Mouse (Mus musculus) forebrain, embryonic 10.5 days (tissue): ENCODE results near the gene Pitpnc1. TPM values are rescaled to one million over a fixed set of nuclear protein-coding genes. Genes with fewer than 3 reads are reported as not detected.

Experiments
- DNase-seq: peaks from one replicate; pipeline ENCODE4 v3.0.0-alpha.2; 2017; ENCODE audit warnings: low spot score; ENCODE audit errors: extremely low spot score
- H3K27ac ChIP-seq: fragments of 300-500 bp; sonication (generic); 2 replicates; pipeline ENCODE4 v1.5.1; 2016; ENCODE audit warnings: mild to moderate bottlenecking
- H3K27me3 ChIP-seq: fragments of 300-500 bp; sonication (generic); 2 replicates; pipeline ENCODE4 v1.6.1; 2016; ENCODE audit warnings: mild to moderate bottlenecking; ENCODE audit not compliant: poor library complexity, severe bottlenecking
- H3K36me3 ChIP-seq: fragments of 300-500 bp; sonication (generic); replicated peaks from 2 replicates; pipeline ENCODE4 v1.6.1; 2016; ENCODE audit warnings: mild to moderate bottlenecking, moderate library complexity
- H3K4me1 ChIP-seq: fragments of 300-500 bp; sonication (generic); 2 replicates; pipeline ENCODE4 v1.6.1; 2016
- H3K4me3 ChIP-seq: fragments of 300-500 bp; sonication (generic); 2 replicates; pipeline ENCODE4 v1.5.1; 2016; ENCODE audit warnings: mild to moderate bottlenecking, moderate library complexity
- H3K9me3 ChIP-seq: fragments of 300-500 bp; sonication (generic); 2 replicates; pipeline ENCODE4 v1.6.1; 2016; ENCODE audit warnings: mild to moderate bottlenecking, moderate library complexity
- whole genome bisulfite sequencing: fragments of 180-500 bp; shearing (Covaris S2); methylation state at CpG from one replicate; pipeline ENCODE4 v1.1.7; 2016; 5-methylcytosine and 5-hydroxymethylcytosine counted together
- polyA plus RNA-seq: library from polyadenylated mRNA; unstranded; fragments of >200 nt; fragmentation: Nextera tagmentation; extraction: Ambion mirVana; gene quantifications from 2 replicates; pipeline ENCODE4 v1.2.1, GENCODE M21; 2016

Pitpnc1 gene
- polyA plus RNA-seq, 1 experiment from 2014 or later = 26.8 TPM

DNA sequence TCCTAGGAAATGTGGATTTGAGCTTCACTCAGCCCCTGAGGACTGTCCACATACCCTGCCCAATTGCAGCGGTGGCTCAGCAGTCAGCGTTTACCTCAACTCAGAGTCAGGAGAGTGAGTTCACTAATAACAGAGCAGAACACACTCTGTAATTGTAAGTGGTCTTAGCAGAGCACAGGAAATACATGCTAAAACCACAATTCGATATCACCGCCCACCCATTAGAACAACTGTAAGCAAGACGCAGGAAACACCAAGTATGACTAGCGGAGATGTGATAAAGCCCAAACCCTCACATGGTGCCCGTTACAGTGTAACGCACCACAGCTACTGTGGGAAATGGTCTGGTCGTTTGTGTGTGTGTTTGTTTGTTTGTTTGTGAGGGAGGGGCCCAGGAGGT, 62.8 kb downstream of the Pitpnc1 start:
- Histone ChIP-seq H3K27me3 (no peaks in the 10 kb centered on the region), H3K4me1 (peaks cover 31% of the 10 kb centered on the region), H3K27ac (0 out of 2 replicates have a peak overlapping the region, but pooled peaks have one; percentile 20), H3K36me3 (no peaks in the 10 kb centered on the region), H3K9me3 (no peaks in the 10 kb centered on the region), H3K4me3 (no peak overlapping the region)
- WGBS = 93% methylated on average over 9 of the region's 9 CpGs
- no peak for DNase-seq

DNA sequence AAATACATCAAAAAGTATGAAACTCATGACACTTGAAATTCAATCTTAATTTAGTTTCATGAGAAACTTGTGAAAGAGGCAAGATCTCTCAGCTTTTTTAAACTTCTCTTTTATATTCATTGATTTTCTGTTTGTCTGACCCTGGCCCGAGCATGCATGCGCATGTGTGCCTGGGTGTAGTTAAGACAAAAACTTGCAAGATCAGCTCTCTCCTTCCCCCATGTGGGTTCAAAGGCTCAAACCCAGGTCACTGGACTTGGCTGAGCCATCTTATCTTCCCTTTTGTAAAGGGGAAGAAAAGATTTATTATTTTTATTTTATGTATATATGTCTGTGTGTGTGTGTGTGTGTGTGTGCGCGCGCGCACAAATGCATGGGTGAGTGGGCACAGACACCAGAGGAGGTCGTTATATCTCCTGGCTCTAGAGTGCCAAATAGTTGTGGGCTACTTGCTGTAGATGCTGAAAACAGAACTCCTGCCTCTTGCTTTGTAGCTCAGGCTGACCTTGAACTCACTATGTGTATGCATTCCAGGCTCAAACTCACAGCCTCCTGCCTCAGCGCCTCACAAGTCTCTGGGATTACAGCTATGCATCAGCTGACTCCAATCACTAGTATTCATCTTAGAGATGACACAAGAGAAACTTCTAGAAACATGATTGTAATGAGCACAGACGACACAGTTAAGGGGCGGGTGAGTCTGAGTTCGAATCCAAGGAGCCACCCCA, 64.7 kb downstream of the Pitpnc1 start:
- Histone ChIP-seq H3K4me3 (no peak overlapping the region), H3K9me3 (0 out of 2 replicates have a peak, but pooled peaks cover 3% of the 10 kb centered on the region), H3K27ac (no peak overlapping the region), H3K27me3 (no peaks in the 10 kb centered on the region), H3K36me3 (no peaks in the 10 kb centered on the region), H3K4me1 (peaks cover 12% of the 10 kb centered on the region)
- no peak for DNase-seq
- WGBS = 97% methylated on average over 11 of the region's 11 CpGs

DNA sequence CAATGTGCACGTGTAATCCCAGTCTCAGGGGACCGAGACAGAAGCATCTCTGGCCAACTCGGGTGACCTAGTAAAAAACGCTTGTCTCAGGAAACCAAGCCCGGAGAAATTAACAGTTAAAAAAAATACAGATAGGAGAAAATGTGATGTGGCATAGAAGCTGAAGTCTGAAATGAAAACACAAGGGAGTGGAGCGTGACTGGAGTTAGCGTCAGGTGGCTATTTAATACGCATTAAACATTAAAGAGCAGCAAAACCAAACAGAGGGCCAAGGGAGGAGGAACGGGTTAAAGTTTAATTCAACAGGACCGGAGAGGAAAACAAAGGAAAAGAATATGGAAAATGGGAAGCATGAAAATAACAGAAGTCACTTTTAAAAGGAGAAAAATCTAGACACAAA, 67.2 kb downstream of the Pitpnc1 start:
- Histone ChIP-seq H3K9me3 (0 out of 2 replicates have a peak, but pooled peaks cover 3% of the 10 kb centered on the region), H3K27ac (no peak overlapping the region), H3K4me3 (no peak overlapping the region), H3K4me1 (peaks cover 4% of the 10 kb centered on the region), H3K36me3 (no peaks in the 10 kb centered on the region), H3K27me3 (no peaks in the 10 kb centered on the region)
- DNase-seq = no peak
- 91% methylated on average over 10 of the region's 10 CpGs for WGBS

DNA sequence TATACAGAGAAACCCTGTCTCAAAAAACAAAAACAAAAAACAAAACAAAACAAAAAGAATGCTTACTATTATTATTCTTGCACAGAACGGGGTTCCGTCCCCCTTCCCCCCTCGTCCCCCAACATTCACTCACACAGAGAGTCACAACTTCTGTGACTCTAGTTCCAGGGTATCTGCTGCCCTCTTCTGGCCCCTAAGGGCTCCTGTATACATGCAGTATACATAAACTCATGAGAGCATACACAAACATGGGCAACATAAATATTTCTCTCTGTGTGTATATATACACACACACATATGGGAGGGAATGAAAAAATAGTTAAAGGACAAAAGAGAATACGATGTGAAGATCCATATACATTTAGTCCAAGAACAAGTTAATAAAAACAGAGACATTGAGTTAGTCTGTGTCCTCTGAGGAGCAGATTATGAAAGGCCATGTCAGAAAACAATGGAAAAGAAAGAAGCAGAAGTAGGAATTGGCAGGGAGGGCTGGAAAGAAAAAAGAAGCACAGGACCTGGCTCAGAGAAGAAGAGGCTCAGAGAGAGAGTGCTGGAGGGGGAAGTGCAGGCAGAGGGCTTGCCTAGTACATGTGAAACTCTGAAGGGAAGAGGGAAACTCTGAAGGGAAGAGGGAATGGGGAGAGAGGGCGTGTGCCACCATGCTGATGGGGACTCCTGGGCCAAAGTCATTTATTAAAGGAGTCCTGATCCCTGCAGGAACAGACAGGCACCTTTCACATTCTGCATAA, 68.5 kb downstream of the Pitpnc1 start:
- Histone ChIP-seq H3K27me3 (no peaks in the 10 kb centered on the region), H3K27ac (no peak overlapping the region), H3K4me3 (no peak overlapping the region), H3K9me3 (0 out of 2 replicates have a peak, but pooled peaks cover 3% of the 10 kb centered on the region), H3K36me3 (no peaks in the 10 kb centered on the region), H3K4me1 (peaks cover 16% of the 10 kb centered on the region)
- 94% methylated on average over 5 of the region's 5 CpGs for WGBS
- DNase-seq = no peak

DNA sequence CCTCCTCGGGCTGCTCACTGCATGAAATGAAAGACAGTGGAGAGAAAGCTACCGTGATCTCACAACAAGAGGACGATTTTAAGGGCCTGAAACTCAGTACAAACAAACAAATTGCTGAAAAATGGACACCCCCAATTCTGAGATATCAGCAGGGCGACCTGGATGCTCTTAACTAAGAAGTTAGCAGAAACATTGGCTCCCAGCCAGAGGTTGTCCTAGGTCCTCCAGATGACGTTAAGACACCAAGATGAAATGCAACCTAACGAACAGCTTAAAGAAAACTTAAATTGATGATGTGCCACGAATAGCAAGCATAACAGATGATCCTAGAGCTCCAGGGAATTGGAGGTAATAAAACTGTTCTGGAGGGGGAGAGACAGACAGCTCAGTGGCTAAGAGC, 69.7 kb downstream of the Pitpnc1 start:
- Histone ChIP-seq H3K27me3 (no peaks in the 10 kb centered on the region), H3K4me3 (no peak overlapping the region), H3K27ac (no peak overlapping the region), H3K4me1 (peaks cover 27% of the 10 kb centered on the region), H3K9me3 (0 out of 2 replicates have a peak, but pooled peaks cover 3% of the 10 kb centered on the region), H3K36me3 (no peaks in the 10 kb centered on the region)
- DNase-seq = no peak
- 92% methylated on average over 7 of the region's 7 CpGs for WGBS

DNA sequence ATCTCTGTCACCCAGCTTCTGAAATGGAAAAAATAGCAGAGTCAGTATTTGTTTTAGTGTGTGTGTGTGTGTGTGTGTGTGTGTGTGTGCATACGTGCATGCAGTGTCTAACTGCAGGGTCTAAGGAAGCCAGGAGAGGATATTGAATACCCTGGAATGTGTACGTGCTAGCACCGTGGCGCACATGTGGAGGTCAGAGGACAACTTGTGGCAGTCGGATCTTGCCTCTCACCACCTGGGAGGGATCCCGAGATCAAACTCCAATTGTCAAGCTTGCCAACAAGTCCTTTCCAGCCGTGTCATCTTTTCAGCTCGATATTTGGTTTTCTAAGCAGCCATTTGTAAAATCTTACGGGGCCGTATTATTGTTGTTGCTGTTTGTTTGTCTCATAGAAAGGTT, 70.5 kb downstream of the Pitpnc1 start:
- no peak overlapping the region for H3K4me3 ChIP-seq

DNA sequence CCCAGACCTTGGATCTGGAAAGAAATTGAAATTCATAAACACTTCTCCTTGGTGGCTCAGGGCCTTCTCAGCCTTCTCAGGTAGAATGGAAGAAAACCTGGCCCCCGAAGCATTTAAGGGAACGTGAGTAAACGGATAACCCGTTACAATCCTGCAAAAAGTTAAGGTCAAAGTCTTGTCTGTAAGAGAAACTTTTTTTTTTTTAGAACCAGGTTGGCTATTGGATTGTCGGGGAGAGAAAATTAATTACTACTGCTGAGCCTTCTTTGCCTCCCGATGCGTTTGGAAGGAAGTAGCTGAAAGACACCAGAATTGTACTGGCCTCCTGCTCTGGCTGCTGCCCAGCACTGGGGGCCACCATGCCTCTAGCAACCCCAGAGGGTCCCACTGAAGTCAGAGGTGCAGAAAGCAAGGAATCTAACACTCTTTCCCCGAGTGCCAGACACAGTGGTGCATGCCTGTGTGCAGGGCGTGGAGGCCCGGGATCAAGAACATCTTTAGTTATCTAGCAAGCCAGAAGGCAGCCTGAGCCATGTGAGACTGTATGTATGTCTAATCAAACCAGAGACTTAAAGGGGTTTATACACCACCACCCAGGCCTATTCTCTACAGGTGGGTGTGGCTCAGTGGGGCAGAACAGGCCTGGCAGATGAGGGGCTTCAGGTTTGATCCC, 73.0 kb downstream of the Pitpnc1 start:
- peaks cover 3% of the 10 kb centered on the region; the same call in 1 of the 2 replicates for H3K9me3 ChIP-seq
- H3K27ac ChIP-seq = peak overlapping the region; percentile 21; the same call in 1 of the 2 replicates
- peaks cover 3% of the 10 kb centered on the region; the same call in 1 of the 2 replicates for H3K36me3 ChIP-seq
- no peak for DNase-seq
- peaks cover 44% of the 10 kb centered on the region for H3K4me1 ChIP-seq
- 85% methylated on average over 10 of the region's 10 CpGs for WGBS
- H3K4me3 ChIP-seq = no peak overlapping the region
- H3K27me3 ChIP-seq = no peaks in the 10 kb centered on the region

More for the DNA sequence above, 70.5 kb downstream of the Pitpnc1 start:
- WGBS = 80% methylated on average over 10 of the region's 10 CpGs
- Histone ChIP-seq H3K36me3 (no peaks in the 10 kb centered on the region), H3K4me1 (peaks cover 34% of the 10 kb centered on the region), H3K9me3 (0 out of 2 replicates have a peak, but pooled peaks cover 3% of the 10 kb centered on the region), H3K27ac (no peak overlapping the region), H3K27me3 (no peaks in the 10 kb centered on the region)
- DNase-seq = no peak

DNA sequence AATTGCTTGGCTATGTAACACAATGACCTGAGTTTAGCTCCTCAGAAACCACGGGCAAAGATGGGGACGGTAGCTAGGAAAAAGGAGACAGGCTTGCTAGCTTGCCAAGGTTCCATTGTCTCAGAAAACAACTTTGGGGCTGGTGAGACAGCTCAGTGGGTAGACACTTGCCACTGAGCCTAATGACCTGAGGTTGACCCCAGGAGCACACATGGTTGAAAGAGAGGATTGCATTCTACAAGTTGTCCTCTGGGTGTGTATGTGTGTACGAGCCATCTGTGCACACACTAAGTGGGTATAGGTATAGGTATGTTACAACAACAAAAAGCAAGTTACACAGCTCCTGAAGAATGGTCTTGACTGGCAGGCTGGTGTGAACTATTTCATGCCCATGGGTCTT, 76.3 kb downstream of the Pitpnc1 start:
- H3K4me3 ChIP-seq = no peak overlapping the region
- no peak overlapping the region for H3K27ac ChIP-seq
- no peaks in the 10 kb centered on the region; the same call in 1 of the 2 replicates for H3K9me3 ChIP-seq
- H3K27me3 ChIP-seq = no peaks in the 10 kb centered on the region
- 93% methylated on average over 3 of the region's 3 CpGs for WGBS
- peaks cover 10% of the 10 kb centered on the region for H3K36me3 ChIP-seq
- no peak for DNase-seq
- H3K4me1 ChIP-seq = peaks cover 65% of the 10 kb centered on the region

DNA sequence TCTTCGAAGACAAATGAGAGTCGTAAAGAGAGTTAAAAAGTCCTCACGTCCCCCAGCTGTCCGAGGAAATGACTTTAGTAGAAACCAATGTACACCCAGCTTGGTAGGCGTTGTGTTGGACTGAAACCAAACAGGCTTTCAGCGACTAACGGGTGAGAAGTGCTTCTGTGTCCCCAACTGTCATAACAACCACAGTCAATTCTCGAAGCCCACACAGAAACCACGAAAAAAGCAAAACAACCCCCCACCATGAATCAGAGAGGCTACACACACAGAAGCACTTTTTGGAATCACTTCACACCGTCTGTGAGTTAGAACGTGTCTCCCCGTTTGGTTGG, 76.7 kb downstream of the Pitpnc1 start:
- H3K4me1 ChIP-seq = peaks cover 70% of the 10 kb centered on the region
- no peaks in the 10 kb centered on the region; the same call in 1 of the 2 replicates for H3K9me3 ChIP-seq
- H3K27me3 ChIP-seq = no peaks in the 10 kb centered on the region
- H3K36me3 ChIP-seq = peaks cover 10% of the 10 kb centered on the region
- WGBS = 94% methylated on average over 12 of the region's 12 CpGs
- H3K27ac ChIP-seq = no peak overlapping the region
- no peak overlapping the region for H3K4me3 ChIP-seq
- no peak for DNase-seq

DNA sequence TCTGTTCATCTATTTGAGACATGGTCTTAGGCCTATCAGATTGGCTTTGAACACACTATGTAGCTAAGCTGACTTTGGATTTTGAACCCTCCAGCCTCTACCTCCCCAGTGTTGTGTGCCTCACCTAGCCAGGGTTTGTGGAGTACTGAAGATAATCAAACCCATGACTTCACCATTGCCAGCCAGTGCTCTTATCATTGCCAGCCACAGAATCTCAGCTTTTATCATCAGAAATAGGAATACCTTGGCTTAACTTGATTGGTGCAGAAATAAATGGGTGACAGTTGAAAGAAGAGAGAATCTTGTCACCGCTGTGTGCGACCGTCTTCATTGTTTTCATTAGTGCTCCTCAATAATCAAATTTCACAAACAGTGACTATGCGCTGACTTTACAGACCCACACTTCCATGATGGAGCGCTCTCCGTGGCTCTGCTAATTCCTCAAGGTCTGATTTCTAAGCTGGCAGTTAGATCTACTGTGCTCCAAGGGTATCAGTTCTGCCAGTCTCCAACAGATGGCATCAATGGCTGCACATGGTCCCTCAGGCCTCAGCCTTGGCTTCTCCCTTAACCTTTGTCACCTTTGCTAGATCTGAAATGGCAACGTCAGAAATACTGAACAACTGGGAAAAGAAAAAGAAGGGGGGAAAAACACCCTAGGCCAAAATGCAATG, 77.2 kb downstream of the Pitpnc1 start:
- H3K27me3 ChIP-seq = no peaks in the 10 kb centered on the region
- no peak overlapping the region for H3K4me3 ChIP-seq
- H3K9me3 ChIP-seq = no peaks in the 10 kb centered on the region; the same call in 1 of the 2 replicates
- peaks cover 10% of the 10 kb centered on the region for H3K36me3 ChIP-seq
- no peak for DNase-seq
- 94% methylated on average over 7 of the region's 7 CpGs for WGBS
- no peak overlapping the region for H3K27ac ChIP-seq
- peaks cover 69% of the 10 kb centered on the region for H3K4me1 ChIP-seq

DNA sequence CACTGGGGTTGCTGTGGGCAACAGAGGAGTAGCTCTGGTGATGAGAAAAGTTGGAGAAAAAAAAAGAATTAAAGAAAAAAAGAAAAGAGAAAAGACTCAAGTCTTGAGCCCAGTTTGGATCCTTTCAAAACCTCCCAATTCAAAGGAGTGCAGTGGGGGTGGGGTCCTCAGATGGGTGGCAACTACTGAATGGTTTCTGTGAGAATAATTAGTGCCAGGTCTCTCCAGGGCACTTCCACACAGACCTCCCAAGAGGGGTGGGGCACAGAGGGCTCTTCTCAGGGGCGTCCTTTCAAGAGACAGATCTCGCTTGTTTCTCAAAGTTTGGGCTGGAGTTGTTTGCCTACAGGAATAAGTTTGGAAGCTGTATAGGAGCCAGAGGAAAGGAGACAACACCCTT, 80.0 kb downstream of the Pitpnc1 start:
- 16% methylated on average over 2 of the region's 2 CpGs for WGBS
- peaks cover 50% of the 10 kb centered on the region for H3K4me1 ChIP-seq
- peaks cover 10% of the 10 kb centered on the region for H3K36me3 ChIP-seq
- no peak for DNase-seq
- H3K27ac ChIP-seq = peak overlapping the region; percentile 78
- no peak overlapping the region for H3K4me3 ChIP-seq
- no peaks in the 10 kb centered on the region for H3K27me3 ChIP-seq
- H3K9me3 ChIP-seq = no peaks in the 10 kb centered on the region; the same call in 1 of the 2 replicates

DNA sequence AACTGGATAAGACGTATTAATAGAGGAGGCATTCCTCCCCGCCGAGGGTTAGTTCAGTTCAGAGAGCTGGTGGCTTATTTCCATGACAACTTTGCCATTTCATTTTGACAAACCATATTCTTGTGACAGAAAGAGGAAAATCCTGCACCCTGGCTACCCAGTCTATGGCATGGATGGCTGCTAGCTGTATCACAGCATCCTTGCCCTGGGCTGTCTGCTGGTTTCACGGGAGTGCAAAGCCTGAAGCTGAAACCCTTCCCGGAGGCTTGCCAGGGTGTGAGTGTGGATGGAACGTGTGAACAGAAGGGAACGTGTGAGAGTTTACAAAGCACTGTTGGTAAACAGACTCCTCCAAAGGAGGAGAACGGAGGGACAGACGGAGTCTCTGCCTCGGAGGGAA, 80.5 kb downstream of the Pitpnc1 start:
- Histone ChIP-seq H3K27ac (peak overlapping the region; percentile 78), H3K36me3 (peaks cover 10% of the 10 kb centered on the region), H3K4me1 (peaks cover 50% of the 10 kb centered on the region), H3K4me3 (no peak overlapping the region), H3K9me3 (no peaks in the 10 kb centered on the region; the same call in 1 of the 2 replicates), H3K27me3 (no peaks in the 10 kb centered on the region)
- 66% methylated on average over 10 of the region's 10 CpGs for WGBS
- no peak for DNase-seq
